Mouse (Mus musculus) forebrain, embryonic 14.5 days (tissue): Measurements from ENCODE around the gene Aff1. TPM values are rescaled to one million over a fixed set of nuclear protein-coding genes. Genes with fewer than 3 reads are reported as not detected.

ENCODE experiments used
- ATAC-seq: fragments of 200-750 bp; cut with Nextera tagmentation; 2 replicates; pipeline ENCODE4 v1.8.0; 2017; ENCODE audit warnings: mild to moderate bottlenecking, moderate library complexity
- DNase-seq: peaks from one replicate; pipeline ENCODE4 v3.0.0-alpha.2; 2015; ENCODE audit warnings: low spot score
- H3K27ac ChIP-seq: fragments of 300-500 bp; sonication (generic); 2 replicates; pipeline ENCODE4 v1.5.1; 2014; ENCODE audit warnings: low read depth, mild to moderate bottlenecking, control low read depth, low read length, moderate library complexity
- H3K27me3 ChIP-seq: fragments of 300-500 bp; sonication (generic); replicated peaks from 2 replicates; pipeline ENCODE4 v1.6.1; 2014; ENCODE audit warnings: low read length, control low read depth, mixed read lengths; ENCODE audit not compliant: control insufficient read depth, insufficient read depth
- H3K36me3 ChIP-seq: fragments of 300-500 bp; sonication (generic); 2 replicates; pipeline ENCODE4 v1.6.1; 2014; ENCODE audit warnings: low read length, control low read depth; ENCODE audit not compliant: control insufficient read depth, insufficient read depth
- H3K4me1 ChIP-seq: fragments of 300-500 bp; sonication (generic); 2 replicates; pipeline ENCODE4 v1.6.1; 2014; ENCODE audit warnings: antibody characterized with exemption, low read length, control low read depth; ENCODE audit not compliant: control insufficient read depth, insufficient read depth
- H3K4me2 ChIP-seq: fragments of 300-500 bp; sonication (generic); 2 replicates; pipeline ENCODE4 v1.6.1; 2014; ENCODE audit warnings: mild to moderate bottlenecking, control low read depth, low read length
- H3K4me3 ChIP-seq: fragments of 300-500 bp; sonication (generic); 2 replicates; pipeline ENCODE4 v1.5.1; 2014; ENCODE audit warnings: low read depth, low read length, control low read depth
- H3K9ac ChIP-seq: fragments of 300-500 bp; sonication (generic); 2 replicates; pipeline ENCODE4 v1.6.1; 2014; ENCODE audit warnings: mild to moderate bottlenecking, low read length, control low read depth, moderate library complexity
- H3K9me3 ChIP-seq: fragments of 300-500 bp; sonication (generic); replicated peaks from 2 replicates; pipeline ENCODE4 v1.6.1; 2016; ENCODE audit warnings: low read length, control low read depth, mixed read lengths; ENCODE audit not compliant: control insufficient read depth
- WGBS: fragments of 180-500 bp; shearing (Covaris S2); extraction: QIAGEN DNeasy Blood & Tissue Kit; methylation state at CpG from one replicate; pipeline ENCODE4 v1.1.7; 2014; 5-methylcytosine and 5-hydroxymethylcytosine counted together
- polyA plus RNA-seq: library from polyadenylated mRNA; unstranded; fragments of >200 nt; fragmentation: Nextera tagmentation; extraction: Ambion mirVana; gene quantifications from 2 replicates; pipeline ENCODE4 v1.2.1, GENCODE M21; 2014

Aff1 gene
- polyA plus RNA-seq, 1 experiment from 2014 or later, result 1.5 TPM

GRCm38 (mm10) chr5:103854807-103855194, 162.6 kb downstream of the Aff1 start:
- no peaks in the 10 kb centered on the region for H3K36me3 ChIP-seq
- no peak overlapping the region for H3K4me3 ChIP-seq
- 0 out of 2 replicates have a peak overlapping the region, but pooled peaks have one; percentile 22 for H3K27ac ChIP-seq
- H3K4me1 ChIP-seq, result peaks cover 7% of the 10 kb centered on the region; the same call in 1 of the 2 replicates
- H3K9me3 ChIP-seq, result no peaks in the 10 kb centered on the region
- ATAC-seq, result no peak
- H3K9ac ChIP-seq, result no peak overlapping the region
- H3K4me2 ChIP-seq, result no peak overlapping the region
- no peaks in the 10 kb centered on the region for H3K27me3 ChIP-seq
- WGBS, result 55% methylated on average over 5 of the region's 5 CpGs
- peak; percentile 7 for DNase-seq

- DNase-seq, result no peak
- peak overlapping the region; percentile 40; the same call in 1 of the 2 replicates for H3K27ac ChIP-seq
- no peak overlapping the region for H3K4me2 ChIP-seq
- H3K9me3 ChIP-seq, result no peaks in the 10 kb centered on the region
- 87% methylated on average over 14 of the region's 14 CpGs for whole genome bisulfite sequencing
- no peaks in the 10 kb centered on the region for H3K27me3 ChIP-seq
- H3K4me1 ChIP-seq, result peaks cover 7% of the 10 kb centered on the region; the same call in 1 of the 2 replicates
- H3K4me3 ChIP-seq, result no peak overlapping the region
- 0 out of 2 replicates have a peak, but pooled peaks cover 2% of the 10 kb centered on the region for H3K36me3 ChIP-seq
- H3K9ac ChIP-seq, result no peak overlapping the region; the same call in 1 of the 2 replicates
- ATAC-seq, result no peak
Measured at GRCm38 (mm10) chr5:103855483-103856211, 163.5 kb downstream of the Aff1 start.

- ATAC-seq (peak; percentile 37; the same call in 1 of the 2 replicates), DNase-seq (peak; percentile 84)
- 66% methylated on average over 5 of the region's 5 CpGs for WGBS
- H3K9ac ChIP-seq, result no peak overlapping the region
- 0 out of 2 replicates have a peak, but pooled peaks cover 6% of the 10 kb centered on the region for H3K36me3 ChIP-seq
- H3K4me3 ChIP-seq, result no peak overlapping the region
- H3K9me3 ChIP-seq, result no peaks in the 10 kb centered on the region
- no peaks in the 10 kb centered on the region for H3K27me3 ChIP-seq
- peak overlapping the region; percentile 52; the same call in 1 of the 2 replicates for H3K27ac ChIP-seq
- H3K4me2 ChIP-seq, result no peak overlapping the region
- H3K4me1 ChIP-seq, result peaks cover 7% of the 10 kb centered on the region; the same call in 1 of the 2 replicates
Measured at GRCm38 (mm10) chr5:103856286-103857009, 164.3 kb downstream of the Aff1 start.

GRCm38 (mm10) chr5:103857151-103857550, 165.0 kb downstream of the Aff1 start:
- Histone ChIP-seq H3K4me2 (no peak overlapping the region), H3K27ac (peak overlapping the region; percentile 52; the same call in 1 of the 2 replicates), H3K27me3 (no peaks in the 10 kb centered on the region), H3K9ac (no peak overlapping the region), H3K4me3 (no peak overlapping the region), H3K4me1 (peaks cover 7% of the 10 kb centered on the region; the same call in 1 of the 2 replicates), H3K36me3 (0 out of 2 replicates have a peak, but pooled peaks cover 6% of the 10 kb centered on the region), H3K9me3 (no peaks in the 10 kb centered on the region)
- DNase-seq (peak; percentile 58), ATAC-seq (peak; percentile 56; the same call in 1 of the 2 replicates)
- 75% methylated on average over 2 of the region's 2 CpGs for WGBS

GRCm38 (mm10) chr5:103860622-103861021, 168.4 kb downstream of the Aff1 start:
- DNase-seq (no peak), ATAC-seq (no peak)
- no peaks in the 10 kb centered on the region for H3K9me3 ChIP-seq
- no peaks in the 10 kb centered on the region for H3K27me3 ChIP-seq
- no peak overlapping the region for H3K9ac ChIP-seq
- no peak overlapping the region for H3K4me2 ChIP-seq
- H3K4me3 ChIP-seq, result no peak overlapping the region
- no peaks in the 10 kb centered on the region for H3K4me1 ChIP-seq
- peaks cover 12% of the 10 kb centered on the region; the same call in 1 of the 2 replicates for H3K36me3 ChIP-seq
- H3K27ac ChIP-seq, result no peak overlapping the region
- WGBS, result 97% methylated on average over 11 of the region's 11 CpGs

GRCm38 (mm10) chr5:103863759-103864158, 171.6 kb downstream of the Aff1 start:
- Histone ChIP-seq H3K9ac (no peak overlapping the region), H3K27ac (no peak overlapping the region), H3K4me3 (no peak overlapping the region), H3K4me2 (no peak overlapping the region), H3K4me1 (no peaks in the 10 kb centered on the region), H3K36me3 (peaks cover 26% of the 10 kb centered on the region), H3K9me3 (no peaks in the 10 kb centered on the region), H3K27me3 (no peaks in the 10 kb centered on the region)
- DNase-seq, result no peak
- WGBS, result 95% methylated on average over 4 of the region's 4 CpGs
- ATAC-seq, result no peak

- no peak overlapping the region for H3K4me3 ChIP-seq
- H3K27ac ChIP-seq, result no peak overlapping the region
- no peaks in the 10 kb centered on the region for H3K27me3 ChIP-seq
- H3K36me3 ChIP-seq, result peaks cover 3% of the 10 kb centered on the region; the same call in 1 of the 2 replicates
- no peaks in the 10 kb centered on the region for H3K4me1 ChIP-seq
- ATAC-seq, result no peak
- H3K4me2 ChIP-seq, result no peak overlapping the region
- no peak overlapping the region for H3K9ac ChIP-seq
- 73% methylated on average over 15 of the region's 15 CpGs for WGBS
- DNase-seq, result no peak
- no peaks in the 10 kb centered on the region for H3K9me3 ChIP-seq
Measured at GRCm38 (mm10) chr5:103889766-103890165, 197.6 kb downstream of the Aff1 start.

- DNase-seq (peak; percentile 25), ATAC-seq (no peak)
- no peak overlapping the region for H3K4me3 ChIP-seq
- H3K4me1 ChIP-seq, result no peaks in the 10 kb centered on the region
- H3K36me3 ChIP-seq, result no peaks in the 10 kb centered on the region
- no peak overlapping the region for H3K27ac ChIP-seq
- no peak overlapping the region for H3K9ac ChIP-seq
- H3K4me2 ChIP-seq, result no peak overlapping the region
- WGBS, result 10% methylated on average over 1 of the region's 1 CpGs
- no peaks in the 10 kb centered on the region for H3K9me3 ChIP-seq
- no peaks in the 10 kb centered on the region for H3K27me3 ChIP-seq
Measured at GRCm38 (mm10) chr5:103898310-103898709, 206.1 kb downstream of the Aff1 start.
